Mouse (Mus musculus): ENCODE measurements around the gene Nhsl1. TPM values are rescaled to one million over a fixed set of nuclear protein-coding genes. Genes with fewer than 3 reads are reported as not detected.
A peak's percentile ranks its signal among the peaks of the same experiment; 100 is the strongest.

Gene Nhsl1
- polyA plus RNA-seq, 1 experiment from 2014 or later, result 8.2 TPM

GRCm38 (mm10) chr10:18404679-18405078 is 85.9 kb downstream of the Nhsl1 start:
- ATAC-seq (ENCODE audit: insufficient number of reproducible peaks, insufficient read depth, low FRiP score, low TSS enrichment, low read depth), result no peak
- no peak overlapping the region for H3K9ac ChIP-seq
- no peak overlapping the region for H3K4me3 ChIP-seq
- WGBS, result 71% methylated on average over 5 of the region's 5 CpGs
- H3K36me3 ChIP-seq, result no peaks in the 10 kb centered on the region
- H3K27me3 ChIP-seq, result no peaks in the 10 kb centered on the region
- H3K4me1 ChIP-seq, result peaks cover 31% of the 10 kb centered on the region
- H3K9me3 ChIP-seq, result no peaks in the 10 kb centered on the region
- H3K27ac ChIP-seq, result no peak overlapping the region
- no peak overlapping the region for H3K4me2 ChIP-seq

GRCm38 (mm10) chr10:18407062-18407830 is 88.5 kb downstream of the Nhsl1 start:
- Histone ChIP-seq H3K4me1 (peaks cover 40% of the 10 kb centered on the region), H3K9ac (peak overlapping the region; percentile 74), H3K4me3 (peak overlapping the region; percentile 54), H3K27me3 (no peaks in the 10 kb centered on the region), H3K9me3 (no peaks in the 10 kb centered on the region), H3K36me3 (no peaks in the 10 kb centered on the region), H3K4me2 (peak overlapping the region; percentile 79), H3K27ac (peak overlapping the region; percentile 75)
- ATAC-seq (ENCODE audit: insufficient number of reproducible peaks, insufficient read depth, low FRiP score, low TSS enrichment, low read depth), result peak; percentile 89
- WGBS, result under 1% methylated on average over 21 of the region's 21 CpGs

GRCm38 (mm10) chr10:18408128-18408527 is 89.3 kb downstream of the Nhsl1 start:
- 2% methylated on average over 11 of the region's 11 CpGs for WGBS

GRCm38 (mm10) chr10:18408635-18409034 is 89.8 kb downstream of the Nhsl1 start:
- Histone ChIP-seq H3K9me3 (no peaks in the 10 kb centered on the region), H3K9ac (peak overlapping the region; percentile 74), H3K36me3 (no peaks in the 10 kb centered on the region), H3K4me2 (peak overlapping the region; percentile 79), H3K4me3 (peak overlapping the region; percentile 54), H3K4me1 (peaks cover 40% of the 10 kb centered on the region), H3K27ac (peak overlapping the region; percentile 75; the same call in 1 of the 2 replicates), H3K27me3 (no peaks in the 10 kb centered on the region)
- no peak for ATAC-seq (ENCODE audit: insufficient number of reproducible peaks, insufficient read depth, low FRiP score, low TSS enrichment, low read depth)
- WGBS, result 32% methylated on average over 9 of the region's 9 CpGs

More at GRCm38 (mm10) chr10:18408128-18408527, 89.3 kb downstream of the Nhsl1 start:
- Histone ChIP-seq H3K4me1 (peaks cover 40% of the 10 kb centered on the region), H3K27me3 (no peaks in the 10 kb centered on the region), H3K36me3 (no peaks in the 10 kb centered on the region), H3K4me3 (peak overlapping the region; percentile 54), H3K9ac (peak overlapping the region; percentile 74), H3K4me2 (peak overlapping the region; percentile 79), H3K9me3 (no peaks in the 10 kb centered on the region), H3K27ac (peak overlapping the region; percentile 75)
- no peak for ATAC-seq (ENCODE audit: insufficient number of reproducible peaks, insufficient read depth, low FRiP score, low TSS enrichment, low read depth)

- Histone ChIP-seq H3K36me3 (no peaks in the 10 kb centered on the region), H3K4me1 (peaks cover 40% of the 10 kb centered on the region), H3K4me3 (peak overlapping the region; percentile 54), H3K9ac (peak overlapping the region; percentile 74), H3K27ac (peak overlapping the region; percentile 39; the same call in 1 of the 2 replicates), H3K4me2 (peak overlapping the region; percentile 79), H3K9me3 (no peaks in the 10 kb centered on the region), H3K27me3 (no peaks in the 10 kb centered on the region)
- no peak for ATAC-seq (ENCODE audit: insufficient number of reproducible peaks, insufficient read depth, low FRiP score, low TSS enrichment, low read depth)
- WGBS, result 38% methylated on average over 2 of the region's 2 CpGs
Observed at GRCm38 (mm10) chr10:18409068-18409467, 90.3 kb downstream of the Nhsl1 start.

- Histone ChIP-seq H3K27ac (no peak overlapping the region), H3K4me3 (no peak overlapping the region), H3K4me1 (peaks cover 40% of the 10 kb centered on the region), H3K36me3 (no peaks in the 10 kb centered on the region), H3K9ac (no peak overlapping the region), H3K4me2 (peak overlapping the region; percentile 7; the same call in 1 of the 2 replicates), H3K9me3 (no peaks in the 10 kb centered on the region), H3K27me3 (no peaks in the 10 kb centered on the region)
- 68% methylated on average over 2 of the region's 2 CpGs for WGBS
- ATAC-seq (ENCODE audit: insufficient number of reproducible peaks, insufficient read depth, low FRiP score, low TSS enrichment, low read depth), result no peak
Observed at GRCm38 (mm10) chr10:18411266-18411665, 92.5 kb downstream of the Nhsl1 start.

GRCm38 (mm10) chr10:18415946-18416345 is 97.2 kb downstream of the Nhsl1 start:
- no peak overlapping the region for H3K9ac ChIP-seq
- H3K36me3 ChIP-seq, result no peaks in the 10 kb centered on the region
- peaks cover 27% of the 10 kb centered on the region for H3K4me1 ChIP-seq
- H3K4me3 ChIP-seq, result no peak overlapping the region
- no peaks in the 10 kb centered on the region for H3K9me3 ChIP-seq
- H3K4me2 ChIP-seq, result no peak overlapping the region
- no peaks in the 10 kb centered on the region for H3K27me3 ChIP-seq
- no peak for ATAC-seq (ENCODE audit: insufficient number of reproducible peaks, insufficient read depth, low FRiP score, low TSS enrichment, low read depth)
- WGBS, result 83% methylated on average over 11 of the region's 11 CpGs
- no peak overlapping the region for H3K27ac ChIP-seq

GRCm38 (mm10) chr10:18418160-18418559 is 99.4 kb downstream of the Nhsl1 start:
- ATAC-seq (ENCODE audit: insufficient number of reproducible peaks, insufficient read depth, low FRiP score, low TSS enrichment, low read depth), result no peak
- Histone ChIP-seq H3K9me3 (no peaks in the 10 kb centered on the region), H3K4me3 (no peak overlapping the region), H3K27me3 (no peaks in the 10 kb centered on the region), H3K27ac (peak overlapping the region; percentile 39; the same call in 1 of the 2 replicates), H3K4me1 (peaks cover 27% of the 10 kb centered on the region), H3K4me2 (no peak overlapping the region), H3K9ac (no peak overlapping the region), H3K36me3 (no peaks in the 10 kb centered on the region)
- 16% methylated on average over 7 of the region's 7 CpGs for WGBS

GRCm38 (mm10) chr10:18419508-18419907 is 100.7 kb downstream of the Nhsl1 start:
- 66% methylated on average over 10 of the region's 10 CpGs for WGBS
- no peak overlapping the region for H3K4me2 ChIP-seq
- ATAC-seq (ENCODE audit: insufficient number of reproducible peaks, insufficient read depth, low FRiP score, low TSS enrichment, low read depth), result no peak
- no peak overlapping the region for H3K27ac ChIP-seq
- H3K9me3 ChIP-seq, result no peaks in the 10 kb centered on the region
- H3K27me3 ChIP-seq, result no peaks in the 10 kb centered on the region
- H3K4me3 ChIP-seq, result no peak overlapping the region
- no peak overlapping the region for H3K9ac ChIP-seq
- H3K4me1 ChIP-seq, result peaks cover 27% of the 10 kb centered on the region
- no peaks in the 10 kb centered on the region for H3K36me3 ChIP-seq

GRCm38 (mm10) chr10:18420259-18421000 is 101.6 kb downstream of the Nhsl1 start:
- H3K27me3 ChIP-seq, result no peaks in the 10 kb centered on the region
- no peak overlapping the region for H3K27ac ChIP-seq
- ATAC-seq (ENCODE audit: insufficient number of reproducible peaks, insufficient read depth, low FRiP score, low TSS enrichment, low read depth), result no peak
- H3K4me2 ChIP-seq, result no peak overlapping the region
- H3K9ac ChIP-seq, result no peak overlapping the region
- no peak overlapping the region for H3K4me3 ChIP-seq
- H3K36me3 ChIP-seq, result no peaks in the 10 kb centered on the region
- H3K4me1 ChIP-seq, result peaks cover 27% of the 10 kb centered on the region
- 80% methylated on average over 6 of the region's 6 CpGs for WGBS
- H3K9me3 ChIP-seq, result no peaks in the 10 kb centered on the region

- H3K27me3 ChIP-seq, result no peaks in the 10 kb centered on the region
- no peak overlapping the region for H3K9ac ChIP-seq
- no peaks in the 10 kb centered on the region; the same call in 1 of the 2 replicates for H3K36me3 ChIP-seq
- H3K4me3 ChIP-seq, result no peak overlapping the region
- H3K9me3 ChIP-seq, result no peaks in the 10 kb centered on the region
- 45% methylated on average over 3 of the region's 3 CpGs for WGBS
- peaks cover 14% of the 10 kb centered on the region for H3K4me1 ChIP-seq
- no peak overlapping the region for H3K4me2 ChIP-seq
- no peak overlapping the region for H3K27ac ChIP-seq
- ATAC-seq (ENCODE audit: insufficient number of reproducible peaks, insufficient read depth, low FRiP score, low TSS enrichment, low read depth), result no peak
Observed at GRCm38 (mm10) chr10:18422968-18423367, 104.2 kb downstream of the Nhsl1 start.
